ENCODE assay signal across 16 mouse cellular contexts in genomic region chr13:39928573-39928972, GRCm38 (mm10).
"Had no signal": no experiment of that assay in that cellular context is flagged by ENCODE, and none has a peak within 500 bp of the region (broad histone marks: within the 10 kb centered on the region; RNA-seq: fewer than 3 reads in every experiment).

No protein-coding gene starts in this region.

- H3K27me3 ChIP-seq: midbrain, embryonic 12.5 days; neural tube, embryonic 13.5 days; neural tube, embryonic 15.5 days had no signal

- DNase-seq: lung, adult 18-20 months; lung, embryonic 14.5 days; lung, postnatal 10 days; lung, postnatal 4 days; midbrain, embryonic 14.5 days; retina, postnatal 1 day; right cerebral cortex, adult 18-20 months; right cerebral cortex, postnatal 14 days; thymus, adult 18-20 months; thymus, postnatal 25 days; thymus, postnatal 4 days had no signal

- H3K27ac ChIP-seq: midbrain, embryonic 10.5 days; midbrain, embryonic 12.5 days; neural tube, embryonic 13.5 days; neural tube, embryonic 15.5 days had no signal

- H3K4me3 ChIP-seq: midbrain, embryonic 10.5 days; midbrain, embryonic 12.5 days; myocyte; neural tube, embryonic 13.5 days; neural tube, embryonic 15.5 days had no signal

- H3K9ac ChIP-seq: lung, embryonic 14.5 days; midbrain, embryonic 12.5 days; neural tube, embryonic 13.5 days; neural tube, embryonic 15.5 days had no signal

- H3K9me3 ChIP-seq: midbrain, embryonic 10.5 days; midbrain, embryonic 12.5 days; neural tube, embryonic 13.5 days; neural tube, embryonic 15.5 days had no signal

- H3K4me1 ChIP-seq: midbrain, embryonic 10.5 days; midbrain, embryonic 12.5 days; neural tube, embryonic 13.5 days; neural tube, embryonic 15.5 days had no signal

- H3K36me3 ChIP-seq: midbrain, embryonic 10.5 days; midbrain, embryonic 12.5 days; neural tube, embryonic 13.5 days; neural tube, embryonic 15.5 days had no signal
